Mouse (Mus musculus) liver (tissue): Measurements from ENCODE around the gene Maml3.
A peak's percentile ranks its signal among the peaks of the same experiment; 100 is the strongest.

Source experiments
- DNase-seq: peaks from one replicate; pipeline ENCODE4 v3.0.0-alpha.2; 2020; ENCODE audit warnings: mixed read lengths

Gene Maml3

DNA sequence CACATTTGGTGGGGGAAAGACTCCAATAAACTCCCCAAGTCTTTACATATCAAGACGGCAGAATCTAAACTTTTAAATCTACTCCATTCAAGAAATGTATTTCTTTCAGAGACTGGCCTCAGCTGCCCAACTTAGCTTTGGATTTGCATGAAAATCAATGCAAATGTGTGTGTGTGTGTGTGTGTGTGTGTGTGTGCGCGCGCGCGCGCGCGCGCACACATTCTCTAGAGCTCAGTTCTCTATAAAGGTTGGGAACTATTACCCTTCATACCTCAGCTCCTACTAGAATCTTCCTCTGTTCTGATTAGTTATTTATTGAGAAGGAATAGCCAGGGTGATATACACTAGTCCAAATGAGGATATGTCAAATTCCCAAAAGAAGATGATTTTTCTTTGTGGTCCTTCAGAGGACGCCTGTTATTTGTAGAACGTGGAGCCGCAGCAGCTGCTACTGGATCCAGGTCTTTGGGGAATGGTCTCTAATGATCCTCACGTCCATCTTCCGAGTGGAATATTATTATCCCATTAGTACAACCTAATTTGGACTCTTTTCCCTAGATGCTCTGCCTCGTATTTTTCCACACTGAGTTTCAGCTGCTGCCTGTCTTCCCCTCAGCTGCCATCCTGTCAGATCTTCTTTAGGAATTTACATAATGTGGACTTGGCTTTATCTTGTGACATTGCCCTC, 372.8 kb downstream of the Maml3 start:
- DNase-seq, result no peak

DNA sequence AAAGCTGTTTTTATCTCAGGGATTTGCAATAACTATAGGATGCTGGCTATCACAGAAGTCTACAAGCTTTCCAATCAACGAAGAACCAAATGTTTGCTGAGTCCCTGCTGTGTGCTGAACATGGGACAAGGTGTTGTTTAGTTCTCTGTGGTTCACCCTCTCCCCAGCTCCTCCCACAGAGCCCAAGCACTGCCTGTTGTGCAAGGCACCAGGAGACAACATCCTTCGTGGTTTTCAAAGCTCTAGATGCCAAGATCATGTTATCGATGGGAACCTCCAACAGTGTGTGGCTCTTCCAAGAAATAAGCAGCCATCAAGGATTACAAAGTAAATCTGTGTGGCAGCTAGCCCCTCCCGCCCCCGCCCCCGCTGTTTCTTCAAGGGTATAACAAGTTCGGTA, 374.2 kb downstream of the Maml3 start:
- DNase-seq, result no peak

DNA sequence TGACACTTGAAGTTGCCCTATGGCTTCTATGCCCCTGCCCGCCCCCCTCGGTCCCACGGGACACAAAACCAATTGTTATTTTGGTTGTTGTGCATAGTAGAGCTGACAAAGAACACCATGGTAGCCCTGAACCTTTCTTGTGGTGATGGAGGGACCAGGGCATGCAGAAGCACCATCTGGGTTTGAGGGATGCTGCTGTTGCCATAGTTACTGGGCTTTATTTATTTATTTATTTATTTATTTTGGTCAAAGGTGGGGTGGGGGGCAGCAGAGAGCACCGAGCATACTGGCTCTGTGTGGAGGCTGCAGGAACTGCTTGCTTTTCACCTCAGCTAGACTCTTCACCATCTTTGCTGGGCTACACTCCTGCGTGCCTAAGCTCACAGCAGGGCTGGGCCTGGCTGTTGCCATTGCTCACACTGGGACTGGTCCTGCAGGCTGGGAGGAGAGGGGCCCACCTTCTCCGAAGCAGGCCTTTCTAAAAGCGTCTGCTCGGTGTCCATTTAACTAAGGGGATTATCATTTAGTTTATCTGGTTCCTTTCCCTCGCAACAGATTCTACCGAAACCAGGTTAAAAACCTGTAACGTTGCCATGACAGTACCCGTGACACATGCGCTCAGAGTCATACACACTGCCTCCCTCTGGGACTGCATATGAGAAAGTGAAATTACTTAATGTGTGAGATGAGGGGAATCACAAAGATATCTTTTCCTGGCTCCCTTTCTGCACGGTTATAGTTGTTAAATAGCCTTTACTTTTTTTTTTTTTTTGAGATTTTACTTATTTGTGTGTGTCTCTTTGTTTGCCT, 375.6 kb downstream of the Maml3 start:
- no peak for DNase-seq

DNA sequence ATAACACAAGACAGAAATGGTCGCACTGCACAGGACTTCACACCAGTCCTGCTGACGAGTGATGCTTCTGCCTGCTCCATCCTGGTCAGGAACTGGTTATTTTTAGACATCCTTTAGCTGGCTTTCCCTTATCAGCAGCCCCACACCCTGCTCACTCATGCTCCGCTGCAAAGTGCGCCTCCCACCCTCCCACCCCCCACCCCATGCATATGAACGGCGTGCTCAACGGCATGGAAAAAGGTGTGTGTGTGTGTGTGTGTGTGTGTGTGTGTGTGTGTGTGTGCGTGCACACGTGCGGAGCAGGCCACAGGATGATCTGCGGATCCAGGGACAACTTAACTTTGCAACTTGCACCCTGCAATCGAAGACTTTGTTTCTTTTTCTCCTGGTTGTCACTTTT, 376.4 kb downstream of the Maml3 start:
- DNase-seq, result peak; percentile 90

DNA sequence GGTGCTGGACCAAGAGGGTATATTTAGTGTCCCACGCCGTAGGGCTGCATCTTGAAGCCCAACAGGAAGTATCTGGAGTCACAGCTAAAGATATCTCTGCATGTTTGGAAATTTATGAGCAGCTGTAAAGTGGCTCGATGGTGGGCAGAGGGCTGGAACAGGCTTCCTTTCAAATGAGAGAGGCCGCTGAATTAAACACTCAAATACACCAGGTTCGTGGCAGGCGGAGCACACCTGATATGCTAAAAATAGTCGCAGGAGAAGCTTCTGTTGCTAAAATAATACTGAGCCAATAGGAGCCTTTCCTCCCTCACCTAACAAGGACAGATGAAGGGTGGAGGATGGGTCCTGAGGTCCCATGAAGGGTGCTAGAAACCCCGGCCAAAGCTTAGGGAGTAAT, 376.9 kb downstream of the Maml3 start:
- peak; percentile 49 for DNase-seq

DNA sequence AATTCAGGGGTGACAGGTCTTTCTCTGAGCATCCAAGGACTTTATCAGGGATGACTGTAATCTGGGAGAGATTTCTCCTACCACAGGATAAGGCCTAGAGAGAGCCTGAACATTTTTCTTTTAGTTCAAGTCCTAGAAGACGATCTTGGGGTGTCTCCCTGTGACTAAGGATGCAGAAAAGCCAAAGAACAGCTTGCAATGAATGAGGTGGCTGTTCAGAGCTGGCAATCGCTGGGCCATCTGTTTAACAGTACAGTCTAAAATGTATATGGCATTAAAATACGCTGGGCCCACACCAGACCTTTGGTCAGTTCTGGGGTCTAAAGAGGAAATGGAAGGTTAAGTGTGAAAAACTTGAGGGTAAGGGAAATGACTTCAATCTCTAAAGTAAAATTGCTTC, 377.4 kb downstream of the Maml3 start:
- no peak for DNase-seq

DNA sequence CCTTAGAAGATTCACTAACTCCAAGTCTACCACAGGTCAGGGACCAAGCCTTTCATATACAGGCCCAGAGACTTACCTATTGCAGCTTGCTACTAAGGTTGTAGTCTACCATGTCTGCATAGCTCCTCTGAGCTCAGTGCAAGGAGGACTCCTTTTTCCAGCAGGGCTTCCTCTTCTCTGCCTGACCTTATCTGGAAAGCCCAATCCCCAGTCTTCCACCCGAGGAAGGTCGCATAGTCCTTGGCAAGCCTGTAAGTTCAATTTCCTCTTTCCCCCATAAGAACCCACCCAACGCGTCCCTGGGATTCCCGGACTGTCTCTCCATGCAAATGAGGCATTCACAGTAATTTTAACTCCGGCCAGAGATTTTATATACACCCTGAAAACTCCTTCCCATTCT, 378.6 kb downstream of the Maml3 start:
- no peak for DNase-seq

DNA sequence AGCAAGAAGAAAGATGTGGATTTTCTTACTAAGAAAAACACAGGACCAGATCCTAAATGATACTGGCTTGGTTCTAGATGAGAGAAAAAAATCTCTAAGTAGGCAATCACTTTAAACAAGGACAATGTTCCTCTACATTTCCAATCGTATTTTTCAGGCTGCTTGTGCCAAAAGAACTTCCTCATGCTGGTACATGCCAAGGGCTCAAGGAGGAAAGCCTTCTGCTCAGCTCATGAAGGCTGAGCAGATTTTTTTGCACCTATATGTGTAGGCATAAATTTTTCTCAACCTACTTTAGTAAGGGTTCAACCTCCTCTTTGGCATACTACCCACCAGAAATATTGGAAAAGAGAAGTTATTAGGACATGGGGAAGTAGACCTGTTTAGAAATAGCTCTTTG, 384.9 kb downstream of the Maml3 start:
- DNase-seq, result no peak

DNA sequence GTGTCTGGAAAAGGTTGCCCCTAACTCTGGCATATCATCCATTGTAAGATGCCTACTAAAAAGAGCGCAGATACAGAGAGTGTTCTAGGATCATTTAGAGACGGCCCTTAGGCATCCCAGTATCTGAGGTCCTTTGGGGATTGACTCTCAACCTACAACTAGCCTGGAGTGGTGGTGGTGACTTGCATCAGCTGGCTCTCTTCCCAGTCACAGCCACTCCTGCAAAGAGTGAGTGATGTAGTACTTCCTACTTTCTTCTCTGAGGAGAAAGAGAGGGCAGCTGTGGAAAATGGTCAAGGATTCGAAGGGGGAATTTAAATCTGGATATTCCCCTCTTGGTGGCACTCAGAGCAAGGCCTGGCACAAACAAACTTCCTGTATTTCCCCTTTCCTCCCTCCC, 385.5 kb downstream of the Maml3 start:
- no peak for DNase-seq

DNA sequence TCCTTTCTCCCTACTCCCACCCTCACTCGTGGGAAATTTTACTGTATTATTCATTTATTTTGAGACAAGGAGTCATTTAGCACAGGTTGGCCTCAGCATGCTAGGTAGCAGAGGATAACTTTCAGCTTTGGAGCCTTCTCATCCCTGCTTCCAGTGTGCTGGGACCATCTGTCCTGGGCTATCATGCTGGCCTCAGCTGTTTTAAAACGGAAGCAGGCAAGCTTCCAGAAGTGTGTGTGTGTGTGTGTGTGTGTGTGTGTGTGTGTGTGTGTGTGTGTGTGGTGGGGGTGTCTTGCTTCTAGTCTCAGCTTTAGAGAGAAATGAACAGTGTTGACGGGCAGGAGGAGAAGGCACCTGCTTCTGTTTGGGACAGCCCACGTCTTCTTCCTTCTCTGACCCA, 387.0 kb downstream of the Maml3 start:
- DNase-seq, result peak; percentile 18

DNA sequence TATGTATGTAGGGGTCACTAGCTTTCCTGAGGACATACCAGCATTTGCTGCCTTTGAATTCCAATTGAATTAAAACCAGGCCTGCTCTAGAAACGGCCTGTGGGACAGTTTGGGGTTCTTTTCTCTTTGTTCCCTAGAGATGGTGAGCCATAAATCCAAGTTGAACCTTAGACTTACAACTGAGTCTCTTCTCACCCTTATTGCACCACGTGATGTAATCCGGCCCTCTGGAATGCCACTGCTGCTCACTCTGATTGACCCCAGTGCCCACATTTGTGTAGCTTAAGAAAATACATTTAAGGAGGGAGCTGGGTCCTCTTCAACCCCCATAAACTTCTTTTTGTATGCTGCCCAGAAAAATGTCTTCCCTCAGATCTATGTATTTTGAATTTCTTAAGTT, 387.4 kb downstream of the Maml3 start:
- no peak for DNase-seq

DNA sequence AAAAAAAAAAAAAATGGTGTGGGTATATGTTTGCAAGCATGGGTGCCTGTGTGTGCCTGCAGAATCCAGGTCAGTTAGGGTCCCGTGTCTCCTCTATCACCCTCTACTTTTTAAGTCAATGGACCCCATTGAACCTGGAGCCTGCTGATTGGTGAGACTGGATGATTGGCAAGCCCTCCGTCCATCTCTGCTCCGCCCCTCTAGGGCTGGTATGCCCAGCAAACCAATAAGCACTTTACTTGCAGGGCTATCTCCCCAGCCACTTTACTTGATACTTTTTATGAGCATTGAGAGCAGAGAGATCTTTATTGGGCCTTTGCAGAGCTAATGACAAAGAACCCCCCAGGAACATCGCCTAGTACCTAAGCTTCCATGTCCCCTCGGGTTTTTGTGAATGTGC, 390.4 kb downstream of the Maml3 start:
- peak; percentile 53 for DNase-seq

DNA sequence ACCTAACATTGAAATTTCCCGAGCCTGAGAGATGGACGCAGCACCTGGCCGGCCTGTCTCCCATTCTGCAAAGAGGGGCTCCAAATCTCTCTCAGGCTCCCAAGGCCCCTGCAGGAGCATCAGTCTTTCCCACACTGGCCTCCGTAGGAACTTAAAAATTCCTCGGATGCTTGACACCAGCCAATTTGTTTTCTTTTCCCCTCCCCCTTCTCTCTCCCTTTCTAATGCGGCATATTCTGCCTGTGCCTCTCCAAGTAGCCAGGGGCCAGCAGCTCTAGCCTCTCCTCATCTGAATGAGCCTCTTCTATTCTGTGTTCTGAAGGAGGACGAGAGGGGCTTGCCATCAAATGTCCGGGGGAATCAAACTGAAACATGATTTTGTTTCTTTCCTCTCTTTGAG, 391.6 kb downstream of the Maml3 start:
- no peak for DNase-seq

DNA sequence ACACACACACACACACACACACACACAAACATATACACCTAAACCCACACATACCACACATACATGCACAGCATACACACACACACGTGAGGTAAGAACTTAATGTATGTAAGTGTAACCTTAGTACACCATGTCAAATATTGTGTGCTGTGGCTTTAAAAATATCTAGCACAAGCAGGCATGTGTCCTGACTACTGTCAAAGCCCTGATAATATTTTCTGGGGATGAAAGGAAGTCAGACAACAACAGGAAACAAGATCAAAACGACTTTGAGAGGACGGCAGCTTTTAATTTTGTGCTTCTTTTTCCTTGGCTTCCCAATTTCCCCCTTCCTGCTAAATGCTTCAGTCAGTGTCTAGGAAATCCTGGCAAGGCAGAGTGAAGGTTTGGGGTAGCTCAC, 392.5 kb downstream of the Maml3 start:
- no peak for DNase-seq

DNA sequence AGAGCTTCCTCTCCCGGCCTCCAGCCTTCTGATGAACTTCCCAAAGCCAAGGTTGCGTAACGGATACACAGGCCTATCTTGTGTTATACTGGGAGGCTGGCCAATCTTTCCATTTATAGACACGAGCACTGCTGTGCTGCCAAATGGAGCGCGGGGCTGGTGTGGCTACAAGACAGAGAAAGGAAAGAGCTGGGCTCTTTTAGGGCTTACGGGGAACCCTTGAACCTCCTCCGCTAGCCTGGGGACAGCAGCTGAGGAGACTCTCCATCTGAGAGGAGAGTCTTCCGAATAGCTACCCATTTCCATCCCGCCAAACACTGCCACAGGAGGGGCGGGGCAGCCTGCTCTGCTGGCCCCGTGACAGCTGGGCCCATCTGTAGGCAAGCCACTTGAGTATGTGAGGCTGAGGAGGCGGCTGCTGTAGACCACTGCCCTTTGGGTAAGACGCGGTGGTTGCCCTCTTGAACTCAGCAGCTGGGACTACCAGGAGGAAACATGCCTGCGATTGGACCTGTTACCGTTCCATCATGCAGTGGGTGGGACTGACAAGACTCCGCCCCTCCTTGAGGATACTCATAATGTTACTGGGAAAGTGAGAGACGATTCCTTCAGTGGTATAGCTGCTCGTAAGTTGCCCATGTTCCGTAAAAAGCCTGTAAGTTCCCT, 396.0 kb downstream of the Maml3 start:
- peak; percentile 74 for DNase-seq

DNA sequence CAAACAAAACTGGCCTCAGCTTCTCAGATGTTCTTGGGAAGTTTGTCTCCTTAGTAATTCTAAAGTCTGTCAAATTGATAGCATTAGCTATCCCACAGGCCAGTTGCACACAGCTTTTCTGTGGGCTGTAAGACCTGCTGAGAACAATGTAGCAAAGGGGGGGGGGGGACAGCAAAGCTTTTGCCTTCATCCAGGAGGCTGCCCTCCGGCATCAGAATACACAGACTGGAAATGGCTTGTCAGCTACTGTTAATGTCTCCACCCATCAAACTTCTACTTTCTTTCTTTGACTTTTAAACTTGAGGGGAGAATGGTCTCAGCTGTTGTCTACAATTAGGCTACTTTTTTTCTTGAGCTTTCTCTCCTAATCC, 396.5 kb downstream of the Maml3 start:
- DNase-seq, result no peak

DNA sequence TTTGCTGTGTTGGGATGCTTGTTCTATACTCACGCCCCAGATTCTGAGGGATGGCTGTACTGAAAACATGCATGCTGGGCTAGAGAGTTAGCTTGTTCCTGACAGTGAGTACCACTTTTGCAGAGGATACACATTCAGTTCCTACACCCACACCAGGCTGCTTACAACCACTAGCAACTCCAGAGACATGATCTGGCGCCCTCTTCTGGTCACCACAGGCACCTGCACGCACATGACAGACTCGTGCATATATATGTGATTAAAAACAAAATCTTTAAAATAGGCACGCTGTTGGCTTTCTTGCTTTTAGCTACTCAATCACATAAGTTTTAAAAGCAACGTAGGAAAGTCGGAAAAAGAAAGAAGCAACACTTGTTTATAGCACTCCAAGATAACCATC, 399.7 kb downstream of the Maml3 start:
- peak; percentile 63 for DNase-seq

DNA sequence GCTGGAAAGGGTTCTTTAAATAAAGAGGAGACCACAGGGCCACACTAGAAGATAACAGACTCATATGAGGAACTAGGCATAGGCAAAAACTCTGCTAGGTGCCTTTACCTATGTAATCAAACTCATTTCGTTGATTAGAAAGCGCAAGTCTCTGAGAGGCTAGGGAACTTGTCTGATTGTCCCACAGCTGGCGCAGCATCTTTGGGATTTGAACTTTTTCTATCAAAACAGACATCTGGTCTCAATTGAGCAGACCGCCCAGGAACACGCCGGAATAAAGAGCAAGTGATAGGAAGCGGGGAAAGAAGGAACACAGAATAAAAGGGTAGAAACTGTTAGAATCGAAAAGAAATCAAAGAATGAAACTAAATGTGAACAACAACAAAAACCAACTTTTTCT, 401.4 kb downstream of the Maml3 start:
- DNase-seq, result no peak

DNA sequence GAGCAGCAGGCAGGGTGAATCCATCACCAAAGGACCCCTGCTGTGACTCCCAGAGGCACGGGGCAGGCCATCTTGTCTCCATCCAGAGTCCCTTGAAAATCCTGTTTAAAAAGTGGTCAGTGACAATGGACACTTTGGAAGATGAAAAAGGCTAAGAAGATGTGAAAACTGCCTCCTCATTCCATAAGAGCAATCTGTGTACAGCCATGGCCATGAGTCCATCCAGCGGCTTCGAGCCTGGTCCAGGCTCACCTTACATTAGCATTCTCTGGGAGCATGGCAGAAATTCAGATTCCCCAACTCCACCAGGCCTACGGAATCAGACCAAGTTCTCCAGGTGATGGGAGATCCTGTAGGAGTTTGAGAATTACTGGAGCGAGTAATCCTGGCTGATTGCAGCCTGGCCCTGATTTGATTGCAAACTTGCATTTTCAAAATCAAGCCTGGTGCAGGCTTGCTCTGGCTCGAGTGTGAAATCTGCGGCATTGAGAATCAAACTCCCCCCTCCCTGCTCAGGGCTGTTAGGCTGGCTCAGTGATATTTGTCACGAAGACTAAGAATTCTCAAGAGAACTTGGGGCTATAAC, 402.1 kb downstream of the Maml3 start:
- DNase-seq, result no peak

DNA sequence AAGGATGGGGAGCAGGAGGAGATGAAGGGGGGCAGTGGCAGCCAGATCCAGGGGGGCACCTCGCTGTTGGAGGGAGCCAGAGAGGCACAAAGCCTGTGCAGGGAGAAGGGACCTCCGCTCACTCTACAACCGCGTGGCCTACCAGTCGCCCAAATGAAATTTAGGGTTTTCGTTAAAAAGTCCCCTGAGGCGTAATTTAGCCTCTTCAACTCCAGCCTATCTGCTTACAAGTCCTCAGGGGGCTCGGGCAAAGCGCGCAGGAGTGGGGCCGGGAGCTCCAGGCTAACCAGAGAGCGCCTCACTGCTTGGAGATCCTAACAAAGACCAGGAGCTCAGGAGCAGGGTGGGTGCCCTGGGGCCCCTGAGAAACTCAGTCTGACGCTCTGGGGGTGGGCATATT, 402.9 kb downstream of the Maml3 start:
- peak; percentile 15 for DNase-seq

DNA sequence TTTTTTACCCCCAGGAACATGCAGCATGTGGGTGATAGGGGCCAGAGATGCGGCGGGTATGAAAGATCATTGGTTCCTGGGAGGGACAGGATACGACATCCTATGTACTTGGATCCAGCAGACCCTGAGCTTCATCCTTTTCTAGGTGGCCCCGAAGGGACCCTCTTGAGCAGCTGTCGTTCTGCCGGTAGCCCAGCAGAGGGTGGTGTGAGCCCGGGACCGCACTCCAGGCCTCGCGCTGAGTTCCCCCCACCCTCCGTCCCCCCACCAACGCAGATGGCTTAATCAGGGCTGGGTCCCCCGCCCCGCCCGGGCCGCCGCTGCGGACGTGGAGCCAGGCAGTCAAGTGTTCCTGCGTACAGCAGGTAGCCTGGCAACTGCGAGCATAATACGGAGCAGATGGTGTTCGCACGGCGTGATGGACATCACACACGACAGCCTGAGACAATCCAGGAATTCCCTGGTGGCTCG, 403.6 kb downstream of the Maml3 start:
- peak; percentile 82 for DNase-seq

DNA sequence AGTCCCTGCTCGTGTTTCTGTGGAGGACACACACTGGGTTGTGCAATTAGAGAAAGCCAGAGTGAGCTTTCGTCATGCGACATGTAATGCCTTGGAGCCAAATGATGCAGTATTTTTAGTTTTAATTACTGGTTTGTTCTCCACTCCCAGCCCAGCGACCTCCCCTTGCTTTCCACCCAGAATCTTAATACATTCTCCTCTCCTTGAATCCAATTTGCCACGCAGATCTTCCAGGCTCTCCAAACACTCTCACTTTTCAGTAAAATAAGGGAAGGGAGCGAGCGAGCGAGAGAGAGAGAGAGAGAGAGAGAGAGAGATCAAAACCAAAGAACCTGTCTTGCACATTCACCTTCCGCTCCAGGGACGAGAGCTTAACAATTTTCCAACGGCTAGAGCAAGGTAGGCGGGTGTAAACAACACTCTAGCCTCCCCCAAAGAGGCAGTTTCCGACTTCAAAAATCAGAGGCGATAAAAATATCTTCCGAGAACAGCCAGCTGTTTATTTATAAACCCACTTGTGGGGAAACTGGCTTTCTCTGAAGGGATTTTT, 404.1 kb downstream of the Maml3 start:
- no peak for DNase-seq

DNA sequence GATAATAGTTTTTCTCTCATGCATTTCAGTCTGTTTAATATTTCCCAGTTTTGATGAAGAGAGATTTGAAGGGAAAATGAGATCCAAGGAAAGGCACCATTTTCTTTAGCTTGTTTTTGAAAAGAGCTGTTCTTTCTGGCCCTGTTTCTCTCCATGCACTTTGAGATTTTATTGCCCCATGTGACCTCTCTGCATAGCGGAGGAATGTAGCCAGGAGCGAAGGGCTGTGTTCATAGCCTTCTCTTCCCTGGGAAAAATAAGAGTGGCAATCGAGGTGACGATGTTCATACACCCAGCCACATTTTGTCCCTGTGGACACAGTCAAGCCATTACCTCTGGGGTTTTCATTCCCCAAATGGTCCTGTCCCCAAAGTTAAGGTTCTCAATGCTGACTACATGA, 404.8 kb downstream of the Maml3 start:
- no peak for DNase-seq
